Mouse (Mus musculus) A20 (cell line): ENCODE data around the gene Park7.
A peak's percentile ranks its signal among the peaks of the same experiment; 100 is the strongest.

Source experiments
- DNase-seq: peaks from one replicate; pipeline ENCODE4 v3.0.0-alpha.2; 2011; ENCODE audit warnings: low read depth, low spot score

The Park7 gene

GRCm38 (mm10) chr4:150849964-150850363 is 64.3 kb downstream of the Park7 start:
- peak; percentile 16 for DNase-seq
